Mouse (Mus musculus): ENCODE measurements around the gene Carmil1.

GRCm38 (mm10) chr13:24190875-24191663 lies 89.5 kb downstream of the Carmil1 start:
- TF ChIP-seq CTCF (IDR thresholded peaks at IDR 0.05; ENCODE audit: low read depth) = no peak
- no peak for TF ChIP-seq EP300 (IDR thresholded peaks at IDR 0.05; ENCODE audit: low read depth)

Data from liver, postnatal 0 days (tissue).